Mouse (Mus musculus) kidney, postnatal 10 days (tissue): ENCODE data around the gene Adcy1.

Source experiments
- DNase-seq: peaks from one replicate; pipeline ENCODE4 v3.0.0; 2021; ENCODE audit warnings: mixed read lengths

Gene Adcy1

GRCm38 (mm10) chr11:7226810-7227550 is 163.7 kb downstream of the Adcy1 start:
- no peak for DNase-seq

DNA sequence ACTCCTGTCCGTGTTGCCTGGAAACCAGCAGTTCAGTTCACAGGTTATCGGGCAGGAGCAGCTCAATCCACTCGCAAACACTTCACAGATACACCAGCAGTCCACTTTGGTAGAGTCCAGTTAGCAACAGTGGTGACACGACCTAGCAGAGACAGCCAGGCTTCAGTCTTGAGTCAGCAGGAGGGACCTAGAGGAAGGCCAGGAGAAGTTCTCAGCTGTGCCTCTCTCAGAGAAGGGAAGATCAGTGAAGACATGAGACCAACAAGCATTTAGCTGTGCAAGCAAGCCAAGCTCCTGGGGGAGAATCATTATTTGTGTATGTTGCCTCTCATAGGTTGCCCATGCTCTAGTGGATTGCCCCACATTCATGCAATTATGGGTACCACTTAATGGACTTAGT is 164.8 kb downstream of the Adcy1 start:
- DNase-seq: no peak
